Mouse (Mus musculus): ENCODE measurements around the gene Smarcc2. TPM values are rescaled to one million over a fixed set of nuclear protein-coding genes. Genes with fewer than 3 reads are reported as not detected.

Smarcc2 gene
- polyA plus RNA-seq, 1 experiment from 2014 or later = 124 TPM

DNA sequence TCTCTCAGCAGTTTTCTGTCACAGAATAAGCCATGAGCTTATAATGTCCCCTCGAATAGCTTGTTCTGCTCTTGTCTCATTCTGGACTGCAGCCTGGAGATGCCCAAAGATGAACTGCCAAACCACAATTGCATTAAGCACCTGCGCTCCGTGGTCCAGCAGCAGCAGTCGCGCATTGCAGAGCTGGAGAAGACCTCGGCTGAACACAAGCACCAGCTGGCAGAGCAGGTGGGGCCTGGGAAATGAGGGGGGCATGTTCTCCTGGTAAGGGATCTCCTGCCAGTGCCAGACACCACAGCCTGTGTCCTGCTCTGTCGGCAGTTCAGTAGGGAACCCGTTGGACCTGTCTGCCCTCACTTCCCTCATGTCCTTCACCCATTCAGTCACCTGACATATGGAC is 22.7 kb upstream of the Smarcc2 start:
- no peaks in the 10 kb centered on the region for H3K27me3 ChIP-seq (ENCODE audit: control insufficient read depth, insufficient read depth, low read length)
- no peak overlapping the region for H3K4me2 ChIP-seq (ENCODE audit: low read depth)
- H3K4me3 ChIP-seq (ENCODE audit: low read depth, low read length) = no peak overlapping the region
- H3K4me1 ChIP-seq (ENCODE audit: control insufficient read depth, insufficient read depth, low read length) = no peaks in the 10 kb centered on the region
- no peak for DNase-seq (ENCODE audit: low spot score)
- WGBS = 95% methylated on average over 8 of the region's 8 CpGs
- no peaks in the 10 kb centered on the region for H3K9me3 ChIP-seq (ENCODE audit: control insufficient read depth, low read length)
- no peak for ATAC-seq (ENCODE audit: insufficient read depth, low FRiP score, low TSS enrichment)
- peaks cover 26% of the 10 kb centered on the region for H3K36me3 ChIP-seq (ENCODE audit: control insufficient read depth, insufficient read depth, low read length)
- H3K9ac ChIP-seq (ENCODE audit: low read length) = no peak overlapping the region
- no peak overlapping the region for H3K27ac ChIP-seq (ENCODE audit: low read depth, low read length)

DNA sequence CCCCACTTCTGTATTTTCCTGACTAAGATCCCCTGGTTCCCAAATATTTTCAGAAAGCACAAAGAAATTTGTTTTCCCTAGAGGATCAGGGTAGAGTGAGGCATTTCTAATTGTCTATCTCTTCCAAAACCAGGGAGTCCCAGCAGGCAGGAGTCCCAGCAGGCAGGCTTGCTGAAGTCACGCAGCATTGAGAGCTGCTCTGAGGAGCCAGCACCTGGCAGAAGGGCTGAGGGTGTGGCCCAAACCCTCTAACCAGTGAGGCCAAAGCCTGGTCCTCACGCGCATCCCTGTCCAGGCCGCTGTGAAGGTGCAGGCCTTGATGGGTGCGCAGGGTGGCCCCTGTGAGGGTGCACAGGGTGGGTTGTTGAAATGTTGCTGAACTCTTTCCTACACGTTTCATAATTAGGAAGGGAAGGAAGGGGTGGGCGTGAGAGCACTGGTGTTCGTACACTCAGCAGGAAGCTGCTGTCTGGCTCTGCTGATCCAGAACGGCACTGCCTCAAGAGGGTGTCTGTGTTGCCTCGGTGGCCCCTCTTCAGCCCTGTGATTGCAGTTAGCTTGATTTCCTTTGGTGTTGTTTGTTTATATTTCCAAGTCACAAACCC is 20.3 kb upstream of the Smarcc2 start:
- Histone ChIP-seq H3K4me3 (ENCODE audit: low read depth, low read length) (no peak overlapping the region), H3K4me2 (ENCODE audit: low read depth) (no peak overlapping the region), H3K27ac (ENCODE audit: low read depth, low read length) (no peak overlapping the region), H3K4me1 (ENCODE audit: control insufficient read depth, insufficient read depth, low read length) (no peaks in the 10 kb centered on the region), H3K9ac (ENCODE audit: low read length) (no peak overlapping the region), H3K36me3 (ENCODE audit: control insufficient read depth, insufficient read depth, low read length) (peaks cover 26% of the 10 kb centered on the region), H3K27me3 (ENCODE audit: control insufficient read depth, insufficient read depth, low read length) (no peaks in the 10 kb centered on the region), H3K9me3 (ENCODE audit: control insufficient read depth, low read length) (no peaks in the 10 kb centered on the region)
- ATAC-seq (ENCODE audit: insufficient read depth, low FRiP score, low TSS enrichment) (no peak), DNase-seq (ENCODE audit: low spot score) (no peak)
- 67% methylated on average over 10 of the region's 10 CpGs for WGBS

DNA sequence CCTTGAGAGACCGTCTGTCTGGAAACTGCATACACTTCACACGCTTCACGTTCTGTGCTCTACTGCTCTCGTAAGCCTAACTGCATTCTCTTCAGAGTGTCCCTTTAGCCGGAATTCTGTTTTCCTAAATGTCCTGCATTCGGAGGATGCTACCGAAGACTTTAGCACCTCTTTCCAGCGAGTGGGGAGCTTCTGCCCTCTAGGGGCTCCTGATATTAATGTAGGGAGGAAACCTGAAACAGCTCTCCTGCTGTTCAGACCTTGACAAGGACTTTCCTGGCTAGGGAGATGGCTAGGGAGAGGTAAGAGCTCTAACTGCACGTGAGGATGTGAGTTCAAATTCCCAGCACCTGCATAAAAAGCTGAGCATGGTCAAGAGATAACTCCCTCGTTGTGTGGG is 18.6 kb upstream of the Smarcc2 start:
- 63% methylated on average over 10 of the region's 10 CpGs for WGBS
- DNase-seq (ENCODE audit: low spot score) = no peak
- Histone ChIP-seq H3K4me1 (ENCODE audit: control insufficient read depth, insufficient read depth, low read length) (no peaks in the 10 kb centered on the region), H3K27ac (ENCODE audit: low read depth, low read length) (no peak overlapping the region), H3K4me3 (ENCODE audit: low read depth, low read length) (no peak overlapping the region), H3K4me2 (ENCODE audit: low read depth) (no peak overlapping the region), H3K9ac (ENCODE audit: low read length) (no peak overlapping the region), H3K27me3 (ENCODE audit: control insufficient read depth, insufficient read depth, low read length) (no peaks in the 10 kb centered on the region), H3K9me3 (ENCODE audit: control insufficient read depth, low read length) (no peaks in the 10 kb centered on the region), H3K36me3 (ENCODE audit: control insufficient read depth, insufficient read depth, low read length) (peaks cover 23% of the 10 kb centered on the region)
- ATAC-seq (ENCODE audit: insufficient read depth, low FRiP score, low TSS enrichment) = no peak

DNA sequence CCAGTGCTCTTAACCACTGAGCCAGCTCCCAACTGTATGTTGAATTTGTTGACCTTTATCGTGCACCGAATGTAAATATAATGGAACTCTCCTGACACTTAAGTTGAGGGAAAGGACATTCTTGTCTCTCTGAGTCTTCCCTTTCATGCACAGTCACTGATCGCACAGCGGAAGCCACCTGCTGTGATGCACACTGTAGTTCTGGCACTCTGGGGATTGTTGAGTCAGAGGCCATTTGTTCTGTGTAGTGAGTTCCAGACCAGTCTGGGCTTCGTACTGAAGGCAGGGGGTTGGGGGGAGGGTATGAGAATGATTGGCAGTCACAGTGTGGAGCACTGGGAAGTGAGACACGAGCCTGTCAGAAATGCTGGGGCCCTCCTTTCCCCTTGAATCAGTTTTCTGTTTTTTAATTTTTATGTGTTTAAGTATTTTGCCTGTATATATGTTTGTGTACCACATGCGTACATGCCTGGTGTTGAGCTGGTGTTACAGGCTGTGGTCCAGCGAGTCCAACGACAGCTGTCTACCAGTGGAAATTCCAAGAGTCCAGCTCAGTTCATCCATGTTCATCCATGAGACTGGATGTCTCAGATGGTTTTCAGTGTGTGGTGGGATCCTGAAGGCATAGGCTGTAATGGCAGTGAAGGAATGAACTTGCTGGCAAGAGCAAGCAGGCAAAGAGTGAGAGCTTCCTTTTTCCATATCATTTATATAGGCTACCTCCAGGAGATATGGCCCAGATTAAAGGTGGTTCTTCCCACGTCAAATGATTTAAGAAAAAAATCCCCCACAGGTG is 17.5 kb upstream of the Smarcc2 start:
- DNase-seq (ENCODE audit: low spot score) (no peak), ATAC-seq (ENCODE audit: insufficient read depth, low FRiP score, low TSS enrichment) (no peak)
- no peak overlapping the region for H3K9ac ChIP-seq (ENCODE audit: low read length)
- no peak overlapping the region for H3K27ac ChIP-seq (ENCODE audit: low read depth, low read length)
- no peak overlapping the region for H3K4me3 ChIP-seq (ENCODE audit: low read depth, low read length)
- no peaks in the 10 kb centered on the region for H3K4me1 ChIP-seq (ENCODE audit: control insufficient read depth, insufficient read depth, low read length)
- H3K27me3 ChIP-seq (ENCODE audit: control insufficient read depth, insufficient read depth, low read length) = no peaks in the 10 kb centered on the region
- 89% methylated on average over 10 of the region's 10 CpGs for WGBS
- H3K4me2 ChIP-seq (ENCODE audit: low read depth) = no peak overlapping the region
- H3K9me3 ChIP-seq (ENCODE audit: control insufficient read depth, low read length) = no peaks in the 10 kb centered on the region
- H3K36me3 ChIP-seq (ENCODE audit: control insufficient read depth, insufficient read depth, low read length) = peaks cover 18% of the 10 kb centered on the region

DNA sequence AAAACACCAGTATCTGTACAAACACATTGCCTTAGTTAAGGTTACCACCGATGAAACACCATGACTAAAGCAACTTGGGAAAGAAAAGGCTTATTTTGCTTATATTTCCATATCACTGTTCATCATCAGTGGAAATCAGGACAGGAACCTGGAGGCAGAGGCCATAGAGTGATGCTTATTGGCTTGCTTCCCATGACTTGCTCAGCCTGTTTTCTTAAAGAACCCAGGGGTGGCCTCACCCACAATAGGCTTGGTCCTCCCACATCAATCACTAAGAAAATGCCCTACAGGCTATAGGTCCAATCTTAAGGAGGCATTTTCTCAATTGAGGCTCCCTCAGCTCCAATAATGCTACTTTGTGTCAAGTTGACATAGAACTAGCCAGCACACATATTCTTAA is 16.3 kb upstream of the Smarcc2 start:
- Histone ChIP-seq H3K9me3 (ENCODE audit: control insufficient read depth, low read length) (no peaks in the 10 kb centered on the region), H3K36me3 (ENCODE audit: control insufficient read depth, insufficient read depth, low read length) (peaks cover 10% of the 10 kb centered on the region), H3K4me2 (ENCODE audit: low read depth) (no peak overlapping the region), H3K27ac (ENCODE audit: low read depth, low read length) (no peak overlapping the region), H3K4me3 (ENCODE audit: low read depth, low read length) (no peak overlapping the region), H3K27me3 (ENCODE audit: control insufficient read depth, insufficient read depth, low read length) (no peaks in the 10 kb centered on the region), H3K4me1 (ENCODE audit: control insufficient read depth, insufficient read depth, low read length) (no peaks in the 10 kb centered on the region), H3K9ac (ENCODE audit: low read length) (no peak overlapping the region)
- ATAC-seq (ENCODE audit: insufficient read depth, low FRiP score, low TSS enrichment) (no peak), DNase-seq (ENCODE audit: low spot score) (no peak)
- 84% methylated on average over 1 of the region's 1 CpGs for whole genome bisulfite sequencing

DNA sequence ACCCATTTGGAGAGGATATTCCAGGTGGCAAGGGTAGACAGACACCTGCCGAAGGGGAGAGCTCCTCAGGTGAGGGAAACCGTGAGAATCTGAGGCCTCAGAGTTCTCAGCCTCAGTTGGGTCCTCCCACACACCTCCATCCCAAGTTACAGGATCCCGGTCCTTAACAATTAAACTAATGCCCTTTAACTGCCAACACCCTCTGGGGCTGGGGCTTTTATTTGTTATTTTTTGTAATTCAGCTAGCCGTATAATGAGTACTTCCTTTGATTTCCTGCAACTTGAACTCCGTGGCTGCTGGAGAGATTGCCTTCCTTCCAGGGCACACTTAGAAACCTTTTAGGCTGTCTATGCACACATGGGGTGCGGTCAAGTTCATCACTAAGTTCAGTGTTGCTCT is 14.7 kb upstream of the Smarcc2 start:
- Histone ChIP-seq H3K4me1 (ENCODE audit: control insufficient read depth, insufficient read depth, low read length) (no peaks in the 10 kb centered on the region), H3K9me3 (ENCODE audit: control insufficient read depth, low read length) (no peaks in the 10 kb centered on the region), H3K4me2 (ENCODE audit: low read depth) (no peak overlapping the region), H3K36me3 (ENCODE audit: control insufficient read depth, insufficient read depth, low read length) (no peaks in the 10 kb centered on the region), H3K27ac (ENCODE audit: low read depth, low read length) (no peak overlapping the region), H3K27me3 (ENCODE audit: control insufficient read depth, insufficient read depth, low read length) (no peaks in the 10 kb centered on the region), H3K9ac (ENCODE audit: low read length) (no peak overlapping the region), H3K4me3 (ENCODE audit: low read depth, low read length) (no peak overlapping the region)
- ATAC-seq (ENCODE audit: insufficient read depth, low FRiP score, low TSS enrichment) (no peak), DNase-seq (ENCODE audit: low spot score) (no peak)
- 75% methylated on average over 6 of the region's 6 CpGs for WGBS

DNA sequence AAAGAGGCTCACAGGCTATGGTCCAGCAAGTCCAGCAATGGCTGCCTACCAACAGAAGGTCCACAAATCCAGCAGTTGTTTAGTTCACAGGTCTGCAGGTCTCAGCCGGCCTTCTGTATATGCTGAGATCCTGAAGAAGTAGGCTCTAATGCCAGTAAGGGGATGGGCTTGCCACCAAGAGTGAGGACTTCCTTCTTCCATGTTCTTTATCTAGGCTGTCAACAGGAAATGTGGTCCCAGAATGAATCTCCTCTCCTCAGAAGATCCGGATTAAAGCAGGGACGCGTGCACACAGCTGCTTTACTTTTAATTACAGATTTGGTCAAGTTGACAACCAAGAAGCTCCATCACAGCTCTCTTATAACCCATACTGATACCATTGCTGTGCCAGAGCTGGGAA is 13.6 kb upstream of the Smarcc2 start:
- DNase-seq (ENCODE audit: low spot score) (no peak), ATAC-seq (ENCODE audit: insufficient read depth, low FRiP score, low TSS enrichment) (no peak)
- no peak overlapping the region for H3K27ac ChIP-seq (ENCODE audit: low read depth, low read length)
- H3K4me2 ChIP-seq (ENCODE audit: low read depth) = no peak overlapping the region
- no peaks in the 10 kb centered on the region for H3K27me3 ChIP-seq (ENCODE audit: control insufficient read depth, insufficient read depth, low read length)
- no peak overlapping the region for H3K9ac ChIP-seq (ENCODE audit: low read length)
- H3K9me3 ChIP-seq (ENCODE audit: control insufficient read depth, low read length) = no peaks in the 10 kb centered on the region
- no peaks in the 10 kb centered on the region for H3K4me1 ChIP-seq (ENCODE audit: control insufficient read depth, insufficient read depth, low read length)
- H3K36me3 ChIP-seq (ENCODE audit: control insufficient read depth, insufficient read depth, low read length) = no peaks in the 10 kb centered on the region
- 87% methylated on average over 4 of the region's 4 CpGs for WGBS
- H3K4me3 ChIP-seq (ENCODE audit: low read depth, low read length) = no peak overlapping the region

DNA sequence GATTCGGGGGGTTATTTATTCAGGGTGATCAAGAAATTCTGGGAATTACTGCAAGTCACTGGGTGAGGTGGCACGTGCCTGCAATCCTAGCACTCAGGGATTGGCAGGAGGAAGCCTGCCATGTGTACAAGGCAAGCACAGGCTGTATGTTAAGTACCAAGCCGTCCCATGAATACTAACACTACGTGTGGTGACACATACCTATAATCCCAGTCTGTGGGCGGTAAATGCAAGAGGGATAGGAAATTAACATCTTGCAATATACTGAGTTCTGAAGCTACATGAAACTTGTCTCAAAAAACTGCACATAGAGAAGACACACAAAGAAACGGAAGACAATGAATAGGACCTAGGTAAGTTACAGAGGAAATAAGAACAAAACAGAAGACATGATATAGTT is 8.0 kb upstream of the Smarcc2 start:
- H3K4me1 ChIP-seq (ENCODE audit: control insufficient read depth, insufficient read depth, low read length) = no peaks in the 10 kb centered on the region
- WGBS = 81% methylated on average over 6 of the region's 6 CpGs

DNA sequence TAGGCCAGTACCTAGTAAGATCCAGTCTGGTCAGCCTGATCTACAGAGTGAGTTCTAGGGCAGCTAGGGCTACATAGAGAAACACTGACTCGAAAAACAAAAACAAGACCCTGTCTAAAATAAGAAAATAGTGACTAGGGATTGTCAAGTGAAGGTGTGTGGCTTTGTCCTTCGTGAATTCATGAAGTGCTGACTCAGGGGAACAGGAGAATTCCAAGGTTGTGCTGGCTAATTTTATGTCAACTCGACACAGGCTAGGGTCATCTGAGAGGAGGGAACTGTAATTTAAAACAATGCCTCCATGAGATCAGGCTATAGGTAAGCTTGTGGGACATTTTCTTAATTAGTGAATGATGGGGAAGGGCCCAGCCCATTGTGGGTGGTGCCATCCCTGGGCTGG is 4.6 kb upstream of the Smarcc2 start:
- no peaks in the 10 kb centered on the region for H3K27me3 ChIP-seq (ENCODE audit: control insufficient read depth, insufficient read depth, low read length)
- ATAC-seq (ENCODE audit: insufficient read depth, low FRiP score, low TSS enrichment) = no peak

More for the DNA sequence above, 8.0 kb upstream of the Smarcc2 start:
- no peak overlapping the region for H3K27ac ChIP-seq (ENCODE audit: low read depth, low read length)
- no peak overlapping the region for H3K9ac ChIP-seq (ENCODE audit: low read length)
- DNase-seq (ENCODE audit: low spot score) (no peak), ATAC-seq (ENCODE audit: insufficient read depth, low FRiP score, low TSS enrichment) (no peak)
- H3K36me3 ChIP-seq (ENCODE audit: control insufficient read depth, insufficient read depth, low read length) = no peaks in the 10 kb centered on the region
- no peaks in the 10 kb centered on the region for H3K27me3 ChIP-seq (ENCODE audit: control insufficient read depth, insufficient read depth, low read length)
- no peaks in the 10 kb centered on the region for H3K9me3 ChIP-seq (ENCODE audit: control insufficient read depth, low read length)
- no peak overlapping the region for H3K4me3 ChIP-seq (ENCODE audit: low read depth, low read length)
- H3K4me2 ChIP-seq (ENCODE audit: low read depth) = no peak overlapping the region

More for the DNA sequence above, 4.6 kb upstream of the Smarcc2 start:
- Histone ChIP-seq H3K4me3 (ENCODE audit: low read depth, low read length) (no peak overlapping the region), H3K4me1 (ENCODE audit: control insufficient read depth, insufficient read depth, low read length) (no peaks in the 10 kb centered on the region), H3K27ac (ENCODE audit: low read depth, low read length) (no peak overlapping the region), H3K36me3 (ENCODE audit: control insufficient read depth, insufficient read depth, low read length) (no peaks in the 10 kb centered on the region), H3K4me2 (ENCODE audit: low read depth) (no peak overlapping the region), H3K9ac (ENCODE audit: low read length) (no peak overlapping the region), H3K9me3 (ENCODE audit: control insufficient read depth, low read length) (no peaks in the 10 kb centered on the region)
- 78% methylated on average over 3 of the region's 3 CpGs for WGBS
- no peak for DNase-seq (ENCODE audit: low spot score)

Measured in neural tube, embryonic 11.5 days (tissue).